Mouse (Mus musculus) MEL (cell line): ENCODE results near the gene Zswim4. TPM values are rescaled to one million over a fixed set of nuclear protein-coding genes. Genes with fewer than 3 reads are reported as not detected.

ENCODE experiments used
- DNase-seq: peaks from one replicate; pipeline ENCODE4 v3.0.0; 2011; ENCODE audit warnings: low read depth, low spot score
- H3K27ac ChIP-seq: 2 replicates; pipeline ENCODE4 v1.5.1; 2012; ENCODE audit warnings: low read depth, mild to moderate bottlenecking, control low read depth, low read length, moderate library complexity; ENCODE audit not compliant: control insufficient read depth
- H3K27me3 ChIP-seq, 2 experiments: fragments of 150-350 bp in 1 of 2; sonication (generic) in 1 of 2; 2 replicates each; pipeline ENCODE4 v1.6.1; 2012; ENCODE audit warnings: low read length in 2 of 2, mild to moderate bottlenecking in 2 of 2, improper control_type of control experiment in 1 of 2, moderate library complexity in 1 of 2; ENCODE audit not compliant: insufficient read depth in 2 of 2, control insufficient read depth in 1 of 2
- H3K36me3 ChIP-seq, 2 experiments: 2 replicates each; pipeline ENCODE4 v1.6.1; 2012 to 2014; ENCODE audit warnings: low read length in 2 of 2, improper control_type of control experiment in 1 of 2, inconsistent platforms in 1 of 2, mild to moderate bottlenecking in 1 of 2; ENCODE audit not compliant: insufficient read depth in 2 of 2, control insufficient read depth in 1 of 2
- H3K4me1 ChIP-seq, 2 experiments: fragments of 150-350 bp in 1 of 2; sonication (generic) in 1 of 2; 2 replicates each; pipeline ENCODE4 v1.6.1; 2012; ENCODE audit warnings: low read length in 2 of 2, improper control_type of control experiment in 1 of 2, mild to moderate bottlenecking in 1 of 2; ENCODE audit not compliant: insufficient read depth in 2 of 2, control insufficient read depth in 1 of 2
- H3K4me3 ChIP-seq, 2 experiments: fragments of 150-350 bp in 1 of 2; sonication (generic) in 1 of 2; 2 replicates each; pipeline ENCODE4 v1.5.1; 2012; ENCODE audit warnings: low read depth in 2 of 2, low read length in 2 of 2, mild to moderate bottlenecking in 2 of 2, moderate library complexity in 2 of 2, control low read depth in 1 of 2, improper control_type of control experiment in 1 of 2; ENCODE audit not compliant: control insufficient read depth in 1 of 2, insufficient read depth in 1 of 2
- H3K79me2 ChIP-seq: 2 replicates; pipeline ENCODE4 v1.6.1; 2012; ENCODE audit warnings: mild to moderate bottlenecking, low read length, moderate library complexity; ENCODE audit not compliant: control insufficient read depth, poor library complexity, insufficient read depth
- H3K9ac ChIP-seq: 2 replicates; pipeline ENCODE4 v1.6.1; 2012; ENCODE audit warnings: low read depth, mild to moderate bottlenecking, control low read depth, low read length, moderate library complexity; ENCODE audit not compliant: control insufficient read depth, poor library complexity, severe bottlenecking
- H3K9me3 ChIP-seq: fragments of 150-350 bp; sonication (generic); replicated peaks from 2 replicates; pipeline ENCODE4 v1.6.1; 2012; ENCODE audit warnings: mild to moderate bottlenecking, low read length, improper control_type of control experiment, moderate library complexity; ENCODE audit not compliant: insufficient read depth
- CHD1 ChIP-seq: IDR thresholded peaks from 2 replicates; pipeline ENCODE4 v1.6.1; 2012; ENCODE audit warnings: low read depth, mild to moderate bottlenecking, inconsistent platforms, low read length, improper control_type of control experiment
- CTCF ChIP-seq, 3 experiments: IDR thresholded peaks in 2 of 3; conservative IDR thresholded peaks in 1 of 3; 2 replicates each; pipeline ENCODE4 v1.5.1; 2011 to 2012; ENCODE audit warnings: low read length in 3 of 3, low read depth in 2 of 3, mild to moderate bottlenecking in 2 of 3, improper control_type of control experiment in 1 of 3, inconsistent platforms in 1 of 3, mixed read lengths in 1 of 3, moderate library complexity in 1 of 3; ENCODE audit not compliant: control insufficient read depth in 1 of 3, insufficient read depth in 1 of 3, poor library complexity in 1 of 3, severe bottlenecking in 1 of 3
- E2F4 ChIP-seq: IDR thresholded peaks from 2 replicates; pipeline ENCODE4 v1.6.1; 2011; ENCODE audit warnings: low read depth, low read length, improper control_type of control experiment, borderline replicate concordance
- ELF1 ChIP-seq: IDR thresholded peaks from 2 replicates; pipeline ENCODE4 v1.6.1; 2014; ENCODE audit warnings: low read depth, mild to moderate bottlenecking, inconsistent platforms, low read length, improper control_type of control experiment, moderate library complexity
- EP300 ChIP-seq, 2 experiments: IDR thresholded peaks; 2 replicates each; pipeline ENCODE4 v1.6.1; 2011; ENCODE audit warnings: improper control_type of control experiment in 2 of 2, low read length in 2 of 2, low read depth in 1 of 2, mild to moderate bottlenecking in 1 of 2
- ETS1 ChIP-seq: IDR thresholded peaks from 2 replicates; pipeline ENCODE4 v1.6.1; 2012; ENCODE audit warnings: low read depth, mild to moderate bottlenecking, inconsistent platforms, low read length, improper control_type of control experiment, moderate library complexity
- JUND ChIP-seq: IDR thresholded peaks from 2 replicates; pipeline ENCODE4 v1.6.1; 2011; ENCODE audit warnings: low read depth, mild to moderate bottlenecking, improper control_type of control experiment, low read length
- MAZ ChIP-seq: IDR thresholded peaks from 2 replicates; pipeline ENCODE4 v1.6.1; 2012; ENCODE audit warnings: low read depth, mild to moderate bottlenecking, inconsistent platforms, low read length, improper control_type of control experiment
- MEF2A ChIP-seq: IDR thresholded peaks from 2 replicates; pipeline ENCODE4 v1.6.1; 2014; ENCODE audit warnings: low read depth, mild to moderate bottlenecking, inconsistent platforms, low read length, improper control_type of control experiment; ENCODE audit not compliant: poor library complexity, insufficient replicate concordance, severe bottlenecking; ENCODE audit errors: extremely low read depth
- MXI1 ChIP-seq: IDR thresholded peaks from 2 replicates; pipeline ENCODE4 v1.6.1; 2011; ENCODE audit warnings: mild to moderate bottlenecking, low read depth, low read length, improper control_type of control experiment
- MYB ChIP-seq: IDR thresholded peaks from 2 replicates; pipeline ENCODE4 v1.6.1; 2011; ENCODE audit warnings: mild to moderate bottlenecking, low read depth, low read length, improper control_type of control experiment
- MYC ChIP-seq: IDR thresholded peaks from 2 replicates; pipeline ENCODE4 v1.6.1; 2011; ENCODE audit warnings: low read depth, mild to moderate bottlenecking, low read length, improper control_type of control experiment, moderate library complexity
- POLR2A ChIP-seq, 2 experiments: IDR thresholded peaks; 2 replicates each; pipeline ENCODE4 v1.6.1; 2011 to 2012; ENCODE audit warnings: low read length in 2 of 2, mild to moderate bottlenecking in 2 of 2, control low read depth in 1 of 2, improper control_type of control experiment in 1 of 2, low read depth in 1 of 2, moderate library complexity in 1 of 2; ENCODE audit not compliant: control insufficient read depth in 1 of 2, insufficient read depth in 1 of 2, poor library complexity in 1 of 2
- POLR2AphosphoS2 ChIP-seq: IDR thresholded peaks from 2 replicates; pipeline ENCODE4 v1.6.1; 2011; ENCODE audit warnings: low read length, improper control_type of control experiment
- POLR2AphosphoS5 ChIP-seq: IDR thresholded peaks from 2 replicates; pipeline ENCODE4 v1.6.1; 2012; ENCODE audit warnings: low read depth, borderline replicate concordance, mild to moderate bottlenecking, inconsistent platforms, low read length, moderate library complexity, mixed read lengths
- SMC3 ChIP-seq: IDR thresholded peaks from 2 replicates; pipeline ENCODE4 v1.6.1; 2011; ENCODE audit warnings: low read depth, low read length, improper control_type of control experiment
- TAL1 ChIP-seq: IDR thresholded peaks from 2 replicates; pipeline ENCODE4 v1.6.1; 2012; ENCODE audit warnings: mild to moderate bottlenecking, inconsistent platforms, low read length, moderate library complexity, mixed read lengths
- TCF12 ChIP-seq: IDR thresholded peaks from 2 replicates; pipeline ENCODE4 v1.6.1; 2014; ENCODE audit warnings: low read depth, mild to moderate bottlenecking, inconsistent platforms, low read length, improper control_type of control experiment, moderate library complexity
- UBTF ChIP-seq: IDR thresholded peaks from 2 replicates; pipeline ENCODE4 v1.6.1; 2012; ENCODE audit warnings: low read depth, mild to moderate bottlenecking, inconsistent platforms, low read length, improper control_type of control experiment, moderate library complexity, borderline replicate concordance; ENCODE audit not compliant: insufficient read depth
- USF2 ChIP-seq, 2 experiments: IDR thresholded peaks; 2 replicates each; pipeline ENCODE4 v1.6.1; 2011 to 2012; ENCODE audit warnings: improper control_type of control experiment in 2 of 2, low read length in 2 of 2, borderline replicate concordance in 1 of 2, inconsistent platforms in 1 of 2, low read depth in 1 of 2, mild to moderate bottlenecking in 1 of 2; ENCODE audit not compliant: insufficient read depth in 1 of 2
- ZMIZ1 ChIP-seq: IDR thresholded peaks from 2 replicates; pipeline ENCODE4 v1.6.1; 2012; ENCODE audit warnings: low read depth, mild to moderate bottlenecking, inconsistent platforms, low read length, improper control_type of control experiment, moderate library complexity
- ZNF384 ChIP-seq: IDR thresholded peaks from 2 replicates; pipeline ENCODE4 v1.6.1; 2012; ENCODE audit warnings: low read depth, mild to moderate bottlenecking, inconsistent platforms, low read length, improper control_type of control experiment
- polyA plus RNA-seq, 2 experiments: library from polyadenylated mRNA; stranded (reverse) in 1 of 2; unstranded in 1 of 2; fragments of >175 nt in 1 of 2; fragments of >200 nt in 1 of 2; gene quantifications; 2 replicates each; pipeline versions ENCODE4 v1.2.1 to v1.2.4; 2012; ENCODE audit warnings: low replicate concordance in 2 of 2, low read depth in 1 of 2; ENCODE audit not compliant: insufficient read length in 2 of 2, insufficient read depth in 1 of 2, missing spikeins in 1 of 2
- total RNA-seq: library from RNA; depleted of rRNA; stranded (reverse); fragments of 300-350 nt; gene quantifications from 2 replicates; pipeline ENCODE4 v1.2.3, GENCODE M21; 2012

The Zswim4 gene
- total and polyA plus RNA-seq, 3 experiments: 3.6 to 7.4 TPM; not detected in 1

DNA sequence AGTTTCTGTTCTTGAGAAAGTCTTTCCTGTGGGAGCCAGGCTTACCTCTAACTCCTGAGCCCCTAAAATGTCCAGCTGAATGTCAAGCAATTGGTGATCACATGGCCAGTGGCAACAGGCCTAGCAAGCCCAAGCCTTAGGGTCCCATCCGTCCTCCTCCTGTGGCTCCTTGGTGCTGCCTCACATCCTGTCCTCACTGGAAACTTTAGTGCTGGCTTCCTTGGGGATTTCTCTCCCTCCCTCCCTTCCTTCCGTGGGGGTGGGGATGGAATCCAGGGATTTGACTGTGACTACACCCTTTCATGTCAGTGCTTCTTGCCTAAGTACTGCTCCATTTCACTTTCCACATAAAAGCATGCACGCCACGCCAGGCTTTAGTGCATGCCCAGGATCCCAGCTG lies 47.3 kb downstream of the Zswim4 start:
- H3K4me1 ChIP-seq: peaks cover 4 to 12% of the 10 kb centered on the region in 2 experiments
- DNase-seq: no peak
- no peak overlapping the region for H3K4me3 ChIP-seq
- no peak for TF ChIP-seq MEF2A
- TF ChIP-seq ZMIZ1: no peak
- TF ChIP-seq E2F4: no peak
- TF ChIP-seq TCF12: no peak
- TF ChIP-seq SMC3: no peak
- no peak for TF ChIP-seq MYC
- TF ChIP-seq ETS1: no peak
- TF ChIP-seq POLR2AphosphoS2: no peak
- TF ChIP-seq TAL1: no peak
- TF ChIP-seq MAZ: no peak
- no peak for TF ChIP-seq ZNF384
- no peak for TF ChIP-seq POLR2AphosphoS5
- no peak for TF ChIP-seq JUND
- TF ChIP-seq EP300 (IDR thresholded peaks at IDR 0.05; ENCODE audit: low read depth in 1 of 2, low read length in 2 of 2): no peak
- no peak for TF ChIP-seq ELF1
- no peak for TF ChIP-seq CTCF (IDR thresholded peaks at IDR 0.05 in 2 of 3, conservative IDR thresholded peaks at IDR 0.05 in 1 of 3; ENCODE audit: control insufficient read depth in 1 of 3, insufficient read depth in 1 of 3, low read depth in 2 of 3, low read length in 3 of 3, poor library complexity in 1 of 3, severe bottlenecking in 1 of 3)
- no peak for TF ChIP-seq MXI1
- TF ChIP-seq, all 39 proteins: peak for 0
- no peaks in the 10 kb centered on the region for H3K27me3 ChIP-seq
- peaks cover 0 to 8% of the 10 kb centered on the region in 2 experiments; a peak in 2 of 4 replicates for H3K36me3 ChIP-seq
- H3K79me2 ChIP-seq: peaks cover 1% of the 10 kb centered on the region; the same call in 1 of the 2 replicates
- no peak overlapping the region for H3K9ac ChIP-seq
- no peaks in the 10 kb centered on the region for H3K9me3 ChIP-seq
- no peak overlapping the region for H3K27ac ChIP-seq

- H3K79me2 ChIP-seq: peaks cover 6% of the 10 kb centered on the region; the same call in 1 of the 2 replicates
- no peak overlapping the region for H3K9ac ChIP-seq
- H3K4me3 ChIP-seq: no peak overlapping the region
- H3K27me3 ChIP-seq: no peaks in the 10 kb centered on the region
- no peak for DNase-seq
- peaks cover 0 to 8% of the 10 kb centered on the region in 2 experiments; a peak in 2 of 4 replicates for H3K36me3 ChIP-seq
- TF ChIP-seq TAL1 (no peak), UBTF (no peak), POLR2A (IDR thresholded peaks at IDR 0.05; ENCODE audit: control insufficient read depth in 1 of 2, insufficient read depth in 1 of 2, low read depth in 1 of 2, low read length in 2 of 2, poor library complexity in 1 of 2) (no peak), CHD1 (no peak), MEF2A (no peak), USF2 (IDR thresholded peaks at IDR 0.05; ENCODE audit: borderline replicate concordance in 1 of 2, insufficient read depth in 1 of 2, low read depth in 1 of 2, low read length in 2 of 2) (no peak), MYB (no peak)
- TF ChIP-seq, all 39 proteins: peak for 0
- H3K4me1 ChIP-seq: peaks cover 3 to 17% of the 10 kb centered on the region in 2 experiments
- no peaks in the 10 kb centered on the region for H3K9me3 ChIP-seq
- no peak overlapping the region for H3K27ac ChIP-seq
Observed at GRCm38 (mm10) chr8:84188671-84189070, 48.2 kb downstream of the Zswim4 start.
